Mouse (Mus musculus): ENCODE results near the gene Fam122c.

DNA sequence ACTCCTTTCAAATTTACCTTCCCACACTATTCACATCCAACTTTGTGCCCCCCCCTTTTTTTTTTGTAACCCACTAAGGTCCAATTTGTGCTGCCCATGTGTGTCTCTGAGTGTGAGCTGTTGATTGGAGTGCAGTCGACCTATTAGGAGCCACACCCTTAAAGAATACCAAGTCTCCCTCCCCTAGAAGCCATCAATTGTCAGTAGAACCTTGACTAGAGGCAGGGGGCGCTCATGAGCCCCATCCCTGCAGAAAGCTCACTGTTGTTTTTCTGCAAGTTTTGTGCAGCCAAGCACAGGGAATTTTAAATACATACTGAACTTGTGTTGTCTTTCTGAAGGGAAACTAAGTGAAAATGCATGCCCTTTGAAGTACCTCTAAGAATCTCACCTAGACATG lies 35.3 kb upstream of the Fam122c start:
- TF ChIP-seq USF1 (IDR thresholded peaks at IDR 0.05; ENCODE audit: low read depth) = no peak
- no peak for TF ChIP-seq POLR2A (IDR thresholded peaks at IDR 0.05; ENCODE audit: insufficient read length, low read depth)
- no peak for TF ChIP-seq CEBPB (IDR thresholded peaks at IDR 0.05; ENCODE audit: insufficient read depth, poor library complexity, severe bottlenecking)
- TF ChIP-seq TCF12 (IDR thresholded peaks at IDR 0.05; ENCODE audit: insufficient read depth, poor library complexity, severe bottlenecking) = no peak
- TF ChIP-seq MAX (IDR thresholded peaks at IDR 0.05; ENCODE audit: low read depth) = no peak
- no peak for TF ChIP-seq SRF (IDR thresholded peaks at IDR 0.05; ENCODE audit: control insufficient read depth, insufficient read length, low read depth)

Measured in myocyte (in vitro differentiated cells).